Mouse (Mus musculus): ENCODE data around the gene Prr22. TPM values are rescaled to one million over a fixed set of nuclear protein-coding genes. Genes with fewer than 3 reads are reported as not detected.

Gene Prr22
- polyA plus RNA-seq, 1 experiment from 2014 or later, result 0.52 TPM

- no peak for DNase-seq (ENCODE audit: low spot score)
- H3K9me3 ChIP-seq (replicated peaks; ENCODE audit: control insufficient read depth, low read length), result no peaks in the 10 kb centered on the region
- WGBS, result 88% methylated on average over 6 of the region's 6 CpGs
Measured at GRCm38 (mm10) chr17:56789286-56789685, 19.2 kb downstream of the Prr22 start.

GRCm38 (mm10) chr17:56792588-56792987, 22.5 kb downstream of the Prr22 start:
- WGBS, result 83% methylated on average over 3 of the region's 3 CpGs
- no peak for DNase-seq (ENCODE audit: low spot score)
- Histone ChIP-seq H3K9me3 (replicated peaks; ENCODE audit: control insufficient read depth, low read length) (no peaks in the 10 kb centered on the region), H3K4me3 (ENCODE audit: low read depth, low read length) (no peak overlapping the region), H3K9ac (ENCODE audit: low read length) (no peak overlapping the region), H3K4me1 (ENCODE audit: control insufficient read depth, insufficient read depth, low read length) (no peaks in the 10 kb centered on the region), H3K27me3 (replicated peaks; ENCODE audit: control insufficient read depth, insufficient read depth, low read length) (no peaks in the 10 kb centered on the region), H3K36me3 (ENCODE audit: control insufficient read depth, insufficient read depth, low read length) (no peaks in the 10 kb centered on the region), H3K27ac (ENCODE audit: low read depth, low read length) (no peak overlapping the region), H3K4me2 (ENCODE audit: low read length) (no peak overlapping the region)
- no peak for ATAC-seq

More at GRCm38 (mm10) chr17:56789286-56789685, 19.2 kb downstream of the Prr22 start:
- H3K27ac ChIP-seq (ENCODE audit: low read depth, low read length), result no peak overlapping the region
- no peaks in the 10 kb centered on the region for H3K36me3 ChIP-seq (ENCODE audit: control insufficient read depth, insufficient read depth, low read length)
- no peaks in the 10 kb centered on the region for H3K4me1 ChIP-seq (ENCODE audit: control insufficient read depth, insufficient read depth, low read length)
- ATAC-seq, result no peak
- H3K4me3 ChIP-seq (ENCODE audit: low read depth, low read length), result no peak overlapping the region
- H3K4me2 ChIP-seq (ENCODE audit: low read length), result no peak overlapping the region
- H3K9ac ChIP-seq (ENCODE audit: low read length), result no peak overlapping the region
- H3K27me3 ChIP-seq (replicated peaks; ENCODE audit: control insufficient read depth, insufficient read depth, low read length), result no peaks in the 10 kb centered on the region

- Histone ChIP-seq H3K36me3 (ENCODE audit: control insufficient read depth, insufficient read depth, low read length) (no peaks in the 10 kb centered on the region), H3K27me3 (replicated peaks; ENCODE audit: control insufficient read depth, insufficient read depth, low read length) (no peaks in the 10 kb centered on the region), H3K9me3 (replicated peaks; ENCODE audit: control insufficient read depth, low read length) (no peaks in the 10 kb centered on the region), H3K4me1 (ENCODE audit: control insufficient read depth, insufficient read depth, low read length) (no peaks in the 10 kb centered on the region), H3K4me2 (ENCODE audit: low read length) (no peak overlapping the region), H3K9ac (ENCODE audit: low read length) (no peak overlapping the region), H3K27ac (ENCODE audit: low read depth, low read length) (no peak overlapping the region), H3K4me3 (ENCODE audit: low read depth, low read length) (no peak overlapping the region)
- ATAC-seq, result no peak
- DNase-seq (ENCODE audit: low spot score), result no peak
- WGBS, result 62% methylated on average over 6 of the region's 6 CpGs
Measured at GRCm38 (mm10) chr17:56793614-56794319, 23.7 kb downstream of the Prr22 start.

- no peaks in the 10 kb centered on the region for H3K9me3 ChIP-seq (replicated peaks; ENCODE audit: control insufficient read depth, low read length)
- H3K9ac ChIP-seq (ENCODE audit: low read length), result no peak overlapping the region
- H3K36me3 ChIP-seq (ENCODE audit: control insufficient read depth, insufficient read depth, low read length), result 0 out of 2 replicates have a peak, but pooled peaks cover 7% of the 10 kb centered on the region
- DNase-seq (ENCODE audit: low spot score) (no peak), ATAC-seq (no peak)
- H3K4me2 ChIP-seq (ENCODE audit: low read length), result no peak overlapping the region
- H3K4me3 ChIP-seq (ENCODE audit: low read depth, low read length), result no peak overlapping the region
- H3K27ac ChIP-seq (ENCODE audit: low read depth, low read length), result no peak overlapping the region
- H3K4me1 ChIP-seq (ENCODE audit: control insufficient read depth, insufficient read depth, low read length), result no peaks in the 10 kb centered on the region
- no peaks in the 10 kb centered on the region for H3K27me3 ChIP-seq (replicated peaks; ENCODE audit: control insufficient read depth, insufficient read depth, low read length)
- WGBS, result 56% methylated on average over 3 of the region's 3 CpGs
Measured at GRCm38 (mm10) chr17:56799276-56799675, 29.2 kb downstream of the Prr22 start.

DNA sequence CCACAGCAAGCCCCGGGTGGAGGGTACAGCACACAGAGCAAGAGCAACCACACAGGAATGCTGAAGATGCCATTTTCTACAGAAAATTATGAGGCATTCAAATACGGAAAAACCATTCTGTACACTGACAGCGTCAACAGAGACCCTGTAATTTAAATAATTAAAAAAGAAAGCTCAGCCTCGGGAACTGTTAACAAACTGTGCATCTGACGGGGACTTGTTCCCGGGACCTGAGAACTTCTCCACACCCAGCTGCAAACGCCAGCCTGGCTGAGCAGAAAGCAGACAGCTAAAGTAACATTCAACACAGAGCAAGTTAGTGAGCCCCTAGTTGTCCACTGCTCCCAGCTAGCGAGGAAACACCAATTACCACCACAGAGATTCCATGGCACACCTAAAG, 32.0 kb downstream of the Prr22 start:
- Histone ChIP-seq H3K4me3 (ENCODE audit: low read depth, low read length) (no peak overlapping the region), H3K27me3 (replicated peaks; ENCODE audit: control insufficient read depth, insufficient read depth, low read length) (no peaks in the 10 kb centered on the region), H3K27ac (ENCODE audit: low read depth, low read length) (no peak overlapping the region), H3K36me3 (ENCODE audit: control insufficient read depth, insufficient read depth, low read length) (0 out of 2 replicates have a peak, but pooled peaks cover 7% of the 10 kb centered on the region), H3K9ac (ENCODE audit: low read length) (no peak overlapping the region), H3K4me2 (ENCODE audit: low read length) (no peak overlapping the region), H3K9me3 (replicated peaks; ENCODE audit: control insufficient read depth, low read length) (no peaks in the 10 kb centered on the region), H3K4me1 (ENCODE audit: control insufficient read depth, insufficient read depth, low read length) (no peaks in the 10 kb centered on the region)
- no peak for ATAC-seq
- no peak for DNase-seq (ENCODE audit: low spot score)
- 73% methylated on average over 8 of the region's 8 CpGs for WGBS

GRCm38 (mm10) chr17:56804952-56805351, 34.9 kb downstream of the Prr22 start:
- no peak overlapping the region for H3K27ac ChIP-seq (ENCODE audit: low read depth, low read length)
- no peak overlapping the region for H3K9ac ChIP-seq (ENCODE audit: low read length)
- no peak overlapping the region for H3K4me3 ChIP-seq (ENCODE audit: low read depth, low read length)
- DNase-seq (ENCODE audit: low spot score), result peak; percentile 4
- H3K9me3 ChIP-seq (replicated peaks; ENCODE audit: control insufficient read depth, low read length), result no peaks in the 10 kb centered on the region
- peaks cover 5% of the 10 kb centered on the region for H3K4me1 ChIP-seq (ENCODE audit: control insufficient read depth, insufficient read depth, low read length)
- H3K4me2 ChIP-seq (ENCODE audit: low read length), result no peak overlapping the region
- WGBS, result 76% methylated on average over 5 of the region's 5 CpGs
- no peaks in the 10 kb centered on the region for H3K27me3 ChIP-seq (replicated peaks; ENCODE audit: control insufficient read depth, insufficient read depth, low read length)
- ATAC-seq, result no peak
- H3K36me3 ChIP-seq (ENCODE audit: control insufficient read depth, insufficient read depth, low read length), result 0 out of 2 replicates have a peak, but pooled peaks cover 7% of the 10 kb centered on the region

DNA sequence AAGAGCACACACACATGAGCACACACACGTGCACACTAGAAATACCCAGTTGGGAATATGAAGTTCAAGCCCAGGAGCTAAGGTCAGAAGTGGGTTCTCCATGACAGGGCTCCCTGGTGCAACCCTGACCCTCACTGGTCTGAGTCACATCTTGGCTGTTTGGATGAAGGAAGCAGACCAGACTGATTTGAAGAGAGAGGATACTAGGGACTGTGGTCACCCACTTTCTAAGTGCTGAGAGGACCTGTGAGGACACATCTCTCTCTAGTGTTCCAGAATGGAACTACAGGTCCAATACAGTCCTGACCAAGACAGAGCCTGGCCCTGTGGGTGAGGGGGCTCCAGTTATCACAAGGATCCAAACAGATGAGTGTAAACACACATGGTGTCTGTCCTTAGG, 35.7 kb downstream of the Prr22 start:
- Histone ChIP-seq H3K36me3 (ENCODE audit: control insufficient read depth, insufficient read depth, low read length) (0 out of 2 replicates have a peak, but pooled peaks cover 3% of the 10 kb centered on the region), H3K9me3 (replicated peaks; ENCODE audit: control insufficient read depth, low read length) (no peaks in the 10 kb centered on the region), H3K4me3 (ENCODE audit: low read depth, low read length) (no peak overlapping the region), H3K27me3 (replicated peaks; ENCODE audit: control insufficient read depth, insufficient read depth, low read length) (no peaks in the 10 kb centered on the region), H3K27ac (ENCODE audit: low read depth, low read length) (no peak overlapping the region), H3K9ac (ENCODE audit: low read length) (no peak overlapping the region), H3K4me1 (ENCODE audit: control insufficient read depth, insufficient read depth, low read length) (peaks cover 13% of the 10 kb centered on the region), H3K4me2 (ENCODE audit: low read length) (no peak overlapping the region)
- WGBS, result 100% methylated on average over 1 of the region's 1 CpGs
- no peak for ATAC-seq
- no peak for DNase-seq (ENCODE audit: low spot score)

- no peak overlapping the region for H3K4me2 ChIP-seq (ENCODE audit: low read length)
- no peaks in the 10 kb centered on the region for H3K27me3 ChIP-seq (replicated peaks; ENCODE audit: control insufficient read depth, insufficient read depth, low read length)
- peak; percentile 87 for ATAC-seq
- H3K9ac ChIP-seq (ENCODE audit: low read length), result no peak overlapping the region
- H3K4me1 ChIP-seq (ENCODE audit: control insufficient read depth, insufficient read depth, low read length), result peaks cover 20% of the 10 kb centered on the region
- 8% methylated on average over 9 of the region's 9 CpGs for WGBS
- no peak overlapping the region for H3K4me3 ChIP-seq (ENCODE audit: low read depth, low read length)
- DNase-seq (ENCODE audit: low spot score), result peak; percentile 89
- H3K9me3 ChIP-seq (replicated peaks; ENCODE audit: control insufficient read depth, low read length), result no peaks in the 10 kb centered on the region
- H3K27ac ChIP-seq (ENCODE audit: low read depth, low read length), result no peak overlapping the region
- H3K36me3 ChIP-seq (ENCODE audit: control insufficient read depth, insufficient read depth, low read length), result 0 out of 2 replicates have a peak, but pooled peaks cover 2% of the 10 kb centered on the region
Measured at GRCm38 (mm10) chr17:56808518-56808917, 38.5 kb downstream of the Prr22 start.

DNA sequence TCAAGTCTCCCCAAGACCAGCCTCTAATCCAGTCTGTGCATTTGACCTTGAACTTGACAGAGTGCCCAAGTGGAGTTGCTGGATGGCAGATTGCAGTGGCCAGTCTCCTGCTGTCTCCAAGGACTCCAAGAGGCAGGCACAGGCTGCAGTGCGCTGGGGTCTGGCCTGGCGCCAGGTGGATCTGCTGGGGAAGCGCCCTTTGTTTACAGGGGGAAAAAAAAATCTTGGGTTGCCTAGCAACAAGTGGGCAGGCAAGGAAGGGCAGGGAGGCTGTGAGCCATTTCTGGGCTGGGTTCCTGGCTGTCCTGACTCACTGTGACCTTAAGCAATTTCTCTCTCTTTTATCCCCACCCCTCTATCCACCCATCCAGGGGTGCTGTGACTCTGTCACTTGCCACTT, 40.2 kb downstream of the Prr22 start:
- H3K27ac ChIP-seq (ENCODE audit: low read depth, low read length), result peak overlapping the region; percentile 76
- H3K36me3 ChIP-seq (ENCODE audit: control insufficient read depth, insufficient read depth, low read length), result no peaks in the 10 kb centered on the region
- no peaks in the 10 kb centered on the region for H3K9me3 ChIP-seq (replicated peaks; ENCODE audit: control insufficient read depth, low read length)
- ATAC-seq, result peak; percentile 59
- H3K4me1 ChIP-seq (ENCODE audit: control insufficient read depth, insufficient read depth, low read length), result peaks cover 35% of the 10 kb centered on the region
- DNase-seq (ENCODE audit: low spot score), result peak; percentile 95
- whole genome bisulfite sequencing, result 0% methylated on average over 3 of the region's 3 CpGs
- no peak overlapping the region for H3K4me3 ChIP-seq (ENCODE audit: low read depth, low read length)
- peak overlapping the region; percentile 43 for H3K9ac ChIP-seq (ENCODE audit: low read length)
- no peaks in the 10 kb centered on the region for H3K27me3 ChIP-seq (replicated peaks; ENCODE audit: control insufficient read depth, insufficient read depth, low read length)
- H3K4me2 ChIP-seq (ENCODE audit: low read length), result peak overlapping the region; percentile 4; the same call in 1 of the 2 replicates

All from forebrain, embryonic 14.5 days (tissue).